Mouse (Mus musculus): Measurements from ENCODE around the gene Lmo3. TPM values are rescaled to one million over a fixed set of nuclear protein-coding genes. Genes with fewer than 3 reads are reported as not detected.

Gene Lmo3
- total and polyA plus RNA-seq, 2 experiments from 2014 or later = 68.7 to 73.0 TPM

- no peak overlapping the region for H3K4me2 ChIP-seq (ENCODE audit: low read depth, low read length)
- no peak overlapping the region for H3K9ac ChIP-seq (replicated peaks; ENCODE audit: low read length)
- no peaks in the 10 kb centered on the region for H3K9me3 ChIP-seq (ENCODE audit: low read length)
- WGBS = 65% methylated on average over 3 of the region's 3 CpGs
- H3K27ac ChIP-seq = no peak overlapping the region
- H3K27me3 ChIP-seq (ENCODE audit: insufficient read depth, low read length) = no peaks in the 10 kb centered on the region
- DNase-seq (ENCODE audit: low spot score) (no peak), ATAC-seq (no peak)
- no peaks in the 10 kb centered on the region for H3K36me3 ChIP-seq (ENCODE audit: insufficient read depth, low read length)
- H3K4me3 ChIP-seq (ENCODE audit: low read length) = no peak overlapping the region
- TF ChIP-seq CTCF (IDR thresholded peaks at IDR 0.05; ENCODE audit: low read depth) = no peak
- no peaks in the 10 kb centered on the region for H3K4me1 ChIP-seq (ENCODE audit: insufficient read depth, low read length)
Measured at GRCm38 (mm10) chr6:138482834-138483233, 98.9 kb downstream of the Lmo3 start.

GRCm38 (mm10) chr6:138477611-138478010 lies 104.2 kb downstream of the Lmo3 start:
- Histone ChIP-seq H3K9ac (replicated peaks; ENCODE audit: low read length) (no peak overlapping the region), H3K9me3 (ENCODE audit: low read length) (no peaks in the 10 kb centered on the region), H3K4me3 (ENCODE audit: low read length) (no peak overlapping the region), H3K27me3 (ENCODE audit: insufficient read depth, low read length) (no peaks in the 10 kb centered on the region), H3K27ac (no peak overlapping the region), H3K36me3 (ENCODE audit: insufficient read depth, low read length) (no peaks in the 10 kb centered on the region), H3K4me1 (ENCODE audit: insufficient read depth, low read length) (no peaks in the 10 kb centered on the region), H3K4me2 (ENCODE audit: low read depth, low read length) (no peak overlapping the region)
- DNase-seq (ENCODE audit: low spot score) (peak; percentile 67), ATAC-seq (peak; percentile 75)
- peak; percentile 93 for TF ChIP-seq CTCF (IDR thresholded peaks at IDR 0.05; ENCODE audit: low read depth)
- 17% methylated on average over 5 of the region's 5 CpGs for WGBS

GRCm38 (mm10) chr6:138469204-138469603 lies 112.6 kb downstream of the Lmo3 start:
- H3K4me2 ChIP-seq (ENCODE audit: low read depth, low read length) = no peak overlapping the region
- H3K27me3 ChIP-seq (ENCODE audit: insufficient read depth, low read length) = no peaks in the 10 kb centered on the region
- no peak overlapping the region for H3K27ac ChIP-seq
- no peak overlapping the region for H3K4me3 ChIP-seq (ENCODE audit: low read length)
- DNase-seq (ENCODE audit: low spot score) = no peak
- H3K9ac ChIP-seq (replicated peaks; ENCODE audit: low read length) = no peak overlapping the region
- H3K9me3 ChIP-seq (ENCODE audit: low read length) = no peaks in the 10 kb centered on the region
- no peak for TF ChIP-seq CTCF (IDR thresholded peaks at IDR 0.05; ENCODE audit: low read depth)
- no peaks in the 10 kb centered on the region for H3K4me1 ChIP-seq (ENCODE audit: insufficient read depth, low read length)
- ATAC-seq = no peak
- no peaks in the 10 kb centered on the region for H3K36me3 ChIP-seq (ENCODE audit: insufficient read depth, low read length)
- 83% methylated on average over 4 of the region's 4 CpGs for WGBS

- 29% methylated on average over 3 of the region's 3 CpGs for WGBS
- no peak for DNase-seq (ENCODE audit: low spot score)
- no peak overlapping the region for H3K4me2 ChIP-seq (ENCODE audit: low read depth, low read length)
- H3K9ac ChIP-seq (replicated peaks; ENCODE audit: low read length) = no peak overlapping the region
- H3K4me1 ChIP-seq (ENCODE audit: insufficient read depth, low read length) = no peaks in the 10 kb centered on the region
- H3K4me3 ChIP-seq (ENCODE audit: low read length) = no peak overlapping the region
- H3K9me3 ChIP-seq (ENCODE audit: low read length) = no peaks in the 10 kb centered on the region
- no peak overlapping the region for H3K27ac ChIP-seq
- H3K36me3 ChIP-seq (ENCODE audit: insufficient read depth, low read length) = no peaks in the 10 kb centered on the region
- no peaks in the 10 kb centered on the region for H3K27me3 ChIP-seq (ENCODE audit: insufficient read depth, low read length)
- no peak for TF ChIP-seq CTCF (IDR thresholded peaks at IDR 0.05; ENCODE audit: low read depth)
- ATAC-seq = no peak
Measured at GRCm38 (mm10) chr6:138444515-138445048, 137.2 kb downstream of the Lmo3 start.

GRCm38 (mm10) chr6:138437351-138437750 lies 144.4 kb downstream of the Lmo3 start:
- H3K9me3 ChIP-seq (ENCODE audit: low read length) = no peaks in the 10 kb centered on the region
- H3K4me2 ChIP-seq (ENCODE audit: low read depth, low read length) = no peak overlapping the region
- no peak overlapping the region for H3K4me3 ChIP-seq (ENCODE audit: low read length)
- no peaks in the 10 kb centered on the region for H3K36me3 ChIP-seq (ENCODE audit: insufficient read depth, low read length)
- no peak overlapping the region for H3K27ac ChIP-seq
- no peaks in the 10 kb centered on the region for H3K4me1 ChIP-seq (ENCODE audit: insufficient read depth, low read length)
- ATAC-seq = no peak
- H3K27me3 ChIP-seq (ENCODE audit: insufficient read depth, low read length) = no peaks in the 10 kb centered on the region
- 76% methylated on average over 3 of the region's 3 CpGs for WGBS
- H3K9ac ChIP-seq (replicated peaks; ENCODE audit: low read length) = no peak overlapping the region
- no peak for DNase-seq (ENCODE audit: low spot score)
- TF ChIP-seq CTCF (IDR thresholded peaks at IDR 0.05; ENCODE audit: low read depth) = no peak

GRCm38 (mm10) chr6:138436813-138437212 lies 145.0 kb downstream of the Lmo3 start:
- DNase-seq (ENCODE audit: low spot score) = peak; percentile 15
- Histone ChIP-seq H3K36me3 (ENCODE audit: insufficient read depth, low read length) (no peaks in the 10 kb centered on the region), H3K9me3 (ENCODE audit: low read length) (no peaks in the 10 kb centered on the region), H3K27me3 (ENCODE audit: insufficient read depth, low read length) (no peaks in the 10 kb centered on the region), H3K4me1 (ENCODE audit: insufficient read depth, low read length) (no peaks in the 10 kb centered on the region), H3K27ac (no peak overlapping the region), H3K9ac (replicated peaks; ENCODE audit: low read length) (no peak overlapping the region), H3K4me2 (ENCODE audit: low read depth, low read length) (no peak overlapping the region), H3K4me3 (ENCODE audit: low read length) (no peak overlapping the region)
- WGBS = 50% methylated on average over 3 of the region's 3 CpGs
- TF ChIP-seq CTCF (IDR thresholded peaks at IDR 0.05; ENCODE audit: low read depth) = no peak
- no peak for ATAC-seq

GRCm38 (mm10) chr6:138427394-138427793 lies 154.4 kb downstream of the Lmo3 start:
- WGBS = 26% methylated on average over 6 of the region's 6 CpGs
- H3K27ac ChIP-seq = no peak overlapping the region

More at GRCm38 (mm10) chr6:138427394-138427793, 154.4 kb downstream of the Lmo3 start:
- Histone ChIP-seq H3K4me1 (ENCODE audit: insufficient read depth, low read length) (no peaks in the 10 kb centered on the region), H3K9me3 (ENCODE audit: low read length) (no peaks in the 10 kb centered on the region), H3K4me3 (ENCODE audit: low read length) (no peak overlapping the region), H3K4me2 (ENCODE audit: low read depth, low read length) (no peak overlapping the region), H3K36me3 (ENCODE audit: insufficient read depth, low read length) (no peaks in the 10 kb centered on the region), H3K27me3 (ENCODE audit: insufficient read depth, low read length) (no peaks in the 10 kb centered on the region), H3K9ac (replicated peaks; ENCODE audit: low read length) (no peak overlapping the region)
- no peak for TF ChIP-seq CTCF (IDR thresholded peaks at IDR 0.05; ENCODE audit: low read depth)
- DNase-seq (ENCODE audit: low spot score) (no peak), ATAC-seq (no peak)

All from hindbrain, postnatal 0 days (tissue).